Mouse (Mus musculus): ENCODE data around the gene Anxa4.
A peak's percentile ranks its signal among the peaks of the same experiment; 100 is the strongest.

Gene Anxa4

GRCm38 (mm10) chr6:86797455-86797854 lies 4.1 kb upstream of the Anxa4 start:
- no peak for DNase-seq

- peak; percentile 26 for DNase-seq
These were observed 573 bp upstream of the Anxa4 start for GRCm38 (mm10) chr6:86793957-86794356.

- peak; percentile 38 for DNase-seq
These were observed 2.9 kb downstream of the Anxa4 start for GRCm38 (mm10) chr6:86790351-86790943.

- DNase-seq = no peak
These were observed 5.1 kb downstream of the Anxa4 start for GRCm38 (mm10) chr6:86788242-86788641.

GRCm38 (mm10) chr6:86786545-86786944 lies 6.8 kb downstream of the Anxa4 start:
- no peak for DNase-seq

GRCm38 (mm10) chr6:86784739-86785138 lies 8.6 kb downstream of the Anxa4 start:
- DNase-seq = no peak

GRCm38 (mm10) chr6:86782342-86782741 lies 11.0 kb downstream of the Anxa4 start:
- no peak for DNase-seq

GRCm38 (mm10) chr6:86781361-86781957 lies 11.9 kb downstream of the Anxa4 start:
- no peak for DNase-seq

- no peak for DNase-seq
These were observed 14.3 kb downstream of the Anxa4 start for GRCm38 (mm10) chr6:86778910-86779594.

- no peak for DNase-seq
These were observed 16.2 kb downstream of the Anxa4 start for GRCm38 (mm10) chr6:86777181-86777580.

GRCm38 (mm10) chr6:86776706-86777071 lies 16.7 kb downstream of the Anxa4 start:
- no peak for DNase-seq

GRCm38 (mm10) chr6:86776001-86776705 lies 17.2 kb downstream of the Anxa4 start:
- DNase-seq = peak; percentile 19

GRCm38 (mm10) chr6:86774937-86775336 lies 18.4 kb downstream of the Anxa4 start:
- DNase-seq = no peak

GRCm38 (mm10) chr6:86773830-86774229 lies 19.6 kb downstream of the Anxa4 start:
- no peak for DNase-seq

- no peak for DNase-seq
These were observed 20.8 kb downstream of the Anxa4 start for GRCm38 (mm10) chr6:86772631-86773030.

- peak; percentile 19 for DNase-seq
These were observed 24.4 kb downstream of the Anxa4 start for GRCm38 (mm10) chr6:86768938-86769337.

GRCm38 (mm10) chr6:86768186-86768776 lies 25.1 kb downstream of the Anxa4 start:
- DNase-seq = no peak

- no peak for DNase-seq
These were observed 25.9 kb downstream of the Anxa4 start for GRCm38 (mm10) chr6:86767465-86767864.

- DNase-seq = peak; percentile 37
These were observed 27.7 kb downstream of the Anxa4 start for GRCm38 (mm10) chr6:86765637-86766059.

- DNase-seq = no peak
These were observed 39.1 kb downstream of the Anxa4 start for GRCm38 (mm10) chr6:86754105-86754863.

- DNase-seq = no peak
These were observed 40.4 kb downstream of the Anxa4 start for GRCm38 (mm10) chr6:86752843-86753485.

- DNase-seq = no peak
These were observed 42.4 kb downstream of the Anxa4 start for GRCm38 (mm10) chr6:86750961-86751360.
